Mouse (Mus musculus) limb, embryonic 10.5 days (tissue): Measurements from ENCODE around the gene Col27a1. TPM values are rescaled to one million over a fixed set of nuclear protein-coding genes. Genes with fewer than 3 reads are reported as not detected.

Experiments used
- DNase-seq: peaks from one replicate; pipeline ENCODE4 v3.0.0-alpha.2; 2017; ENCODE audit warnings: low spot score
- H3K27ac ChIP-seq: fragments of 300-500 bp; sonication (generic); 2 replicates; pipeline ENCODE4 v1.5.1; 2016; ENCODE audit warnings: mild to moderate bottlenecking
- H3K27me3 ChIP-seq: fragments of 300-500 bp; sonication (generic); 2 replicates; pipeline ENCODE4 v1.6.1; 2016; ENCODE audit warnings: low read depth, mild to moderate bottlenecking; ENCODE audit not compliant: poor library complexity, severe bottlenecking
- H3K36me3 ChIP-seq: fragments of 300-500 bp; sonication (generic); 2 replicates; pipeline ENCODE4 v1.6.1; 2016; ENCODE audit warnings: mild to moderate bottlenecking, moderate library complexity
- H3K4me1 ChIP-seq: fragments of 300-500 bp; sonication (generic); 2 replicates; pipeline ENCODE4 v1.6.1; 2016
- H3K4me3 ChIP-seq: fragments of 300-500 bp; sonication (generic); 2 replicates; pipeline ENCODE4 v1.5.1; 2016; ENCODE audit warnings: mild to moderate bottlenecking, moderate library complexity
- H3K9me3 ChIP-seq: fragments of 300-500 bp; sonication (generic); replicated peaks from 2 replicates; pipeline ENCODE4 v1.6.1; 2016; ENCODE audit warnings: mild to moderate bottlenecking
- WGBS: fragments of 180-500 bp; shearing (Covaris S2); methylation state at CpG from one replicate; pipeline ENCODE4 v1.1.7; 2016; 5-methylcytosine and 5-hydroxymethylcytosine counted together
- polyA plus RNA-seq: library from polyadenylated mRNA; unstranded; fragments of >200 nt; fragmentation: Nextera tagmentation; extraction: Ambion mirVana; gene quantifications from 2 replicates; pipeline ENCODE4 v1.2.1, GENCODE M21; 2016

Col27a1 gene
- polyA plus RNA-seq, 1 experiment from 2014 or later = 9.4 TPM

DNA sequence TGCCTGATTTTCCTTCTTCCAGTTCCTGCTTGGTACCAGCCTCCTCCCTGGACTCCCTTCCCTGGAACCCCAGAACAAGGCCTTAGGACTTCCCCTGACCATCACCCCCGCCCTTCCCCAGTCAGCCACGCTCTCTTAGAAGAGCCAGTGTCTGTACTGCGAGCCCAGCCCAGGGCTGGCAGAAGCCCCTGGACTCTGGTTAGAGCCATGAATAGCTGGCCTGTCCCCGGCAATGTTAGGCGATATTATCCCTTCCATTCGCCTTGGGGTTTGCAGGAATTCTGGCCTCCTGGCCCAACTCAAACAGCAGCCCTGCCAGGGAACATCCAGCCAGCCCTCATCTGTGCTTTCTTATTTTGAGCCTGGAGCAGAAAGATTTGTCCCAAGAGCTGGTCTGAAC lies 39.9 kb downstream of the Col27a1 start:
- WGBS = 91% methylated on average over 6 of the region's 6 CpGs
- H3K9me3 ChIP-seq = no peaks in the 10 kb centered on the region
- peaks cover 47% of the 10 kb centered on the region for H3K36me3 ChIP-seq
- 0 out of 2 replicates have a peak, but pooled peaks cover 3% of the 10 kb centered on the region for H3K4me1 ChIP-seq
- no peaks in the 10 kb centered on the region for H3K27me3 ChIP-seq
- no peak overlapping the region for H3K4me3 ChIP-seq
- H3K27ac ChIP-seq = 0 out of 2 replicates have a peak overlapping the region, but pooled peaks have one; percentile 9
- no peak for DNase-seq

DNA sequence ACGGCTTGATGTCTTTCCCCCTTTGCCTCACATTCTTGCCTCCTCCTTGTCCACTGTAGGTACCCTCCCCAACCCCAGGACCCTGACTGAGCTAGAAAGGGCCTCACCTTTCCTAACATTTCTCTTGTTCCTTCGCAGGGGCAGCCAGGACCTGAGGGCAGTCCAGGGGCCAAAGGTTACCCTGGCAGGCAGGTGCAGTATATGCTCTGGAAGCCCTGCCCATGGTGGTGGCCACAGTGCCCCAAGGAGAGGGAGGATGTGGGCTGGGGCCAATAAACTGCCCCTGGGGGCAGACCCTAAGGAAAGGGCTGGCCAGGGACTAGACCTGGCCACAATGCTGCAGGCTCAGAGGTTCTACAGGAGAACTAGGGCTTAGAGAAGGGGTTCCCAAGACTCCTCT lies 40.3 kb downstream of the Col27a1 start:
- peaks cover 46% of the 10 kb centered on the region for H3K36me3 ChIP-seq
- no peak overlapping the region for H3K27ac ChIP-seq
- no peak for DNase-seq
- 88% methylated on average over 2 of the region's 2 CpGs for WGBS
- no peak overlapping the region for H3K4me3 ChIP-seq
- H3K27me3 ChIP-seq = no peaks in the 10 kb centered on the region
- H3K4me1 ChIP-seq = 0 out of 2 replicates have a peak, but pooled peaks cover 3% of the 10 kb centered on the region
- no peaks in the 10 kb centered on the region for H3K9me3 ChIP-seq

DNA sequence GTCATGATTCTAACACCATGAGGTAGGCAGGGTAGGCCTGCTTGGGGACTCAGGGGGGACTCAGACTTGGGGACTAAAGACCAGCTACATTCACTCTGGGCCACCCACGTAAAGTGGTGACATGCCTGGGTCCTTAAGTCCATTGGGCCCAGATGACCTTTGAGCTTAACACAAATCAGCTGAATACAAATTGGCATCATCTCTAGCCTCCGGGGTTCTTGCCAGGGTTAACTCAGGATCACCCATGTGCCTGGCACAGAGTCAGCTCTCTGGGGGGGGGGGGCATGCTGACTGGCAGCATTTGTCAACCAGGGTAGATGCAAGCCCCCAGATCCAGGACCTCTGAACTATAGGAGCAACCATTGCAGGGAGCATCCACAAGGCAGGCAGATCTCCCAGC lies 42.6 kb downstream of the Col27a1 start:
- Histone ChIP-seq H3K4me3 (no peak overlapping the region), H3K27me3 (no peaks in the 10 kb centered on the region), H3K27ac (no peak overlapping the region), H3K36me3 (peaks cover 50% of the 10 kb centered on the region), H3K4me1 (no peaks in the 10 kb centered on the region), H3K9me3 (no peaks in the 10 kb centered on the region)
- DNase-seq = no peak
- 93% methylated on average over 2 of the region's 2 CpGs for WGBS

DNA sequence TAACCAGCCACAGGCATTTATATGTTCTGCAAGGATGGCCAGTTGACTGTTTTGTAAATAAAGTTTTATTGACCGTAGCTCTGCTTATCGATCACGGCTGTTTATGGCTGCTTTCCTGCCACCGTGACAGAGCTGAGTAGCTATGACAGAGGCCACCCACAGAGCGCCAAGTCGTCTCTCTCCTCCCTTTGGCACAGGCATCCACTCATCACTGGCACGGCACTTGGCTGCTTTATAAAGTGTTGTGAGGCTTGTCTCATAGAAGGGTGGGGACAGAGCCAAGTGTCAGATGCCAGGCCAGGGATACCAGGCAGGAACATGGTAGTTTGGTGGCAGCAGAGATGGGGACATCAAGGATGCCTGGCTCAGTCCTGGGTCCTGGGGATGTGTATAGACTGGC lies 43.5 kb downstream of the Col27a1 start:
- WGBS = 66% methylated on average over 7 of the region's 7 CpGs

DNA sequence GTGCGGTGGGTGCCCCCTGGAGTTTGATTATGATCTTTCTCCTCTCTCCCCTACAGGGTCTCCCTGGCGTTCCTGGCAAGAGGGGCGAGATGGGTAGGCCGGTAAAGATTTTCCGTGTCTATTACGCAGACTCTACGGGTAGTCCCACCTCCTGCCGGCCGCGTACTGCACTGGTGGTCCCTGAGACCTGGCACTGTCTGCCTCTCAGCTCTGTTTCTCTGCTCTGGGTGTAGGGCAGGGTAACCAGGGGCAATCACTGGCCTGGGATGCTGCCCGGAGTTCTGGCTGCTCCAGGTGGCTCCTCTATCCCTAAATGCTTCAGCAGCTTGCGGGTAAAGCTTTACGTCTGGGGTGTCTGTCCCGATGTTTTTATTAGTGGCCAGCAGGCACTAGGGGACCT lies 44.3 kb downstream of the Col27a1 start:
- Histone ChIP-seq H3K27me3 (no peaks in the 10 kb centered on the region), H3K4me3 (no peak overlapping the region), H3K36me3 (peaks cover 50% of the 10 kb centered on the region), H3K27ac (no peak overlapping the region), H3K4me1 (peaks cover 13% of the 10 kb centered on the region), H3K9me3 (no peaks in the 10 kb centered on the region)
- WGBS = 92% methylated on average over 14 of the region's 14 CpGs
- DNase-seq = no peak

More for the DNA sequence above, 43.5 kb downstream of the Col27a1 start:
- Histone ChIP-seq H3K9me3 (no peaks in the 10 kb centered on the region), H3K27ac (no peak overlapping the region), H3K4me3 (no peak overlapping the region), H3K4me1 (peaks cover 6% of the 10 kb centered on the region), H3K27me3 (no peaks in the 10 kb centered on the region), H3K36me3 (peaks cover 50% of the 10 kb centered on the region)
- DNase-seq = no peak

DNA sequence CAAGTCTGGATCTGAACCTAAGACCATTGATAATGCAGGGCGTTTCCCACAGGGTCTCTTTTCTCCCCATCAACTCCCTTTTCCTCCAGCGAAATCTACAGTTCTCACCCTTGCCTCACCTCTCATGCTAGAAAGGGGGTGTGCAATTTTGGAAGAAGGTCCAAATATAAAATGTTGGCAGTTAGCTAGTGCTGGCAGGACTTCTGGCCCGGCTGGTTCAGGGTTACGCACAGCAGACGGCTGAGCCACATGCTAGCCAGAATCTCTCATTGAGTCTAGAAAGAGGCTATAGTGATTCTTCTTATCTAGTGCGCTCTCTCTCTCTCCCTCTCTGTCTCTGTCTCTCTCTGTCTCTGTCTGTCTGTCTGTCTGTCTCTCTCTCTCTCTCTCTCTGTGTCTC lies 45.3 kb downstream of the Col27a1 start:
- Histone ChIP-seq H3K4me3 (no peak overlapping the region), H3K36me3 (peaks cover 46% of the 10 kb centered on the region), H3K9me3 (no peaks in the 10 kb centered on the region), H3K27me3 (no peaks in the 10 kb centered on the region), H3K4me1 (peaks cover 20% of the 10 kb centered on the region), H3K27ac (no peak overlapping the region)
- DNase-seq = no peak
- WGBS = 90% methylated on average over 6 of the region's 6 CpGs

DNA sequence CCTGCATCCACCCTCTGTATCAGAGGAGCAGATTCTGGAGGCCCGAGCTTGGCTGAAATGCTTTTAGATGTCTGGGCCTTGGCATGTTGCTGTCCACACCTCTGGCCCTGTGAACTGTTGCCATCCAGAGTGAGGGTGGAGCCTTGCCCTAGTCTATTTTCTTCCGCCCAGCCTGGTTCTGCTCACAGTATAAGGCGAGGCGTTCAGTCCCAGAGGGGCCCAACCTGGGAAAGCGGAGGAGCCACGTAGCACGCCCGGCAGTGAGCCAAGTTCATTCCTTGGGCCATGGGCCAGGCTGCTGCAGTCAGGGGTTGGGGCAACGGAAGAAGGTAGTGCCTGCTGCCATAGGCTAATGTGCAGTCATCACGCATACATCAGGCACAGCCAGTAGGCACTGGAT lies 46.7 kb downstream of the Col27a1 start:
- H3K27me3 ChIP-seq = no peaks in the 10 kb centered on the region
- WGBS = 94% methylated on average over 10 of the region's 10 CpGs
- no peak for DNase-seq
- peaks cover 43% of the 10 kb centered on the region for H3K36me3 ChIP-seq
- no peak overlapping the region for H3K4me3 ChIP-seq
- no peaks in the 10 kb centered on the region for H3K9me3 ChIP-seq
- H3K27ac ChIP-seq = no peak overlapping the region
- H3K4me1 ChIP-seq = peaks cover 20% of the 10 kb centered on the region

DNA sequence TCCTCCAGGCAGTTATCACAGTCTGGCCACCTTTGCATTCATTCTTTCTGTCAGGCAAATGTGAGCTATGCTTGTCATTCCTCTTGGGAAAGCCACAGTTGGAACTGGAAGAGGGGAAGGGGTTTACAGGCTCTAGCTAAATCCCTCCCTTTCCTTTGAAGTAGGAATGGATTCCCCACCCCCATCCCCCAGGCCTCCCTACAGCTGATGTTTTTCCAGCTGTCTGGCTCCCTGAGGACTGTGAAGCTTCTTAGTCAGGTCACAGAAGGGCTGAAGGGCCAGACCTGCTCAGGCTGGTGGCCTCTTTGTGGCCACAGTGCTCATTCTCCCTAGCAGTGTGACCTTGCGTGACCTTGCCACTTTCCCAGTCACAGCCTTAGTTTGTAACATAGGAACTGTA lies 49.1 kb downstream of the Col27a1 start:
- H3K27ac ChIP-seq = peak overlapping the region; percentile 61; the same call in 1 of the 2 replicates
- H3K36me3 ChIP-seq = peaks cover 31% of the 10 kb centered on the region
- peaks cover 20% of the 10 kb centered on the region for H3K4me1 ChIP-seq
- DNase-seq = peak; percentile 42
- H3K4me3 ChIP-seq = no peak overlapping the region
- H3K27me3 ChIP-seq = no peaks in the 10 kb centered on the region
- H3K9me3 ChIP-seq = no peaks in the 10 kb centered on the region
- 50% methylated on average over 1 of the region's 1 CpGs for WGBS

DNA sequence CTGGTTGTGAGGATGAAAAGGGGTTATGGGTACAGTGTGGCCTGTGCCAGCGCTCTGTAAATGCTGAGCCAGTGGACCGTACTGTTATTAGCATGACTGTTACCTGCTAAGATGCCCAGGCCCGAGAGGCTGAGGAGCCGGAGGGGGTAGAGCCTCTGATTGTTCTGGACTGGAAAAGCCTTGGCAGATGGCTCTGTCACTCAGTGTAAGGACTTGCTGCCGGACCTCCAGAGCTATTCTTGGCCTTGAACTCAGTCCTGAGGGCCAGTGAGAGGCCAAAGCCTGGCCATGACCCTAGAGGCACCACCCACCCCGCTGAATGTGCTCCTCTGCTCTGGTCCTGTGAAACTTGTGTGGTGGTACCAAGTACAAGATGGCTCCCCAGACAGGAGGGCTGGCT lies 52.5 kb downstream of the Col27a1 start:
- peaks cover 20% of the 10 kb centered on the region for H3K4me1 ChIP-seq
- no peak for DNase-seq
- H3K36me3 ChIP-seq = peaks cover 41% of the 10 kb centered on the region
- H3K4me3 ChIP-seq = no peak overlapping the region
- H3K27ac ChIP-seq = no peak overlapping the region
- WGBS = 92% methylated on average over 6 of the region's 6 CpGs
- H3K9me3 ChIP-seq = no peaks in the 10 kb centered on the region
- no peaks in the 10 kb centered on the region for H3K27me3 ChIP-seq

DNA sequence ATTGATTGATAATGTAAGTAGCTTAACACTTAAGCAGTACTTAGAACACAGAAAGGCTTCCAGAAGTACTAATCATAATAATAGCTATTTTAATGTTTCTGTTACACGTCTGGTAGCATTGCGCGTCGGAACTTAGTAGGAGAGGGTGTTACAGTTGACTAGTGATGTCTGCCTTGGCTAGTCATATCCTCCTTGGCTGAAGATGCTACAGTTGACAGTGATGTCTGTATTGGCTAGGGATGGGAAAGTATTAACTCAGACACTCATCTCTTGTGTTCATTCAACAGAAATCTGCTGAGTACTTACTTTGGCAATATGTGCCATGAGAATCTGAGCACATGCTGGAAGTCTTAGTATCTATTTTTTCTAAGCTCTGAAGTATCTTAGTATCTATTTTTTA lies 53.3 kb downstream of the Col27a1 start:
- DNase-seq = no peak
- peaks cover 17% of the 10 kb centered on the region for H3K4me1 ChIP-seq
- H3K36me3 ChIP-seq = peaks cover 48% of the 10 kb centered on the region
- no peaks in the 10 kb centered on the region for H3K27me3 ChIP-seq
- H3K4me3 ChIP-seq = no peak overlapping the region
- WGBS = 93% methylated on average over 4 of the region's 4 CpGs
- H3K9me3 ChIP-seq = no peaks in the 10 kb centered on the region
- no peak overlapping the region for H3K27ac ChIP-seq

DNA sequence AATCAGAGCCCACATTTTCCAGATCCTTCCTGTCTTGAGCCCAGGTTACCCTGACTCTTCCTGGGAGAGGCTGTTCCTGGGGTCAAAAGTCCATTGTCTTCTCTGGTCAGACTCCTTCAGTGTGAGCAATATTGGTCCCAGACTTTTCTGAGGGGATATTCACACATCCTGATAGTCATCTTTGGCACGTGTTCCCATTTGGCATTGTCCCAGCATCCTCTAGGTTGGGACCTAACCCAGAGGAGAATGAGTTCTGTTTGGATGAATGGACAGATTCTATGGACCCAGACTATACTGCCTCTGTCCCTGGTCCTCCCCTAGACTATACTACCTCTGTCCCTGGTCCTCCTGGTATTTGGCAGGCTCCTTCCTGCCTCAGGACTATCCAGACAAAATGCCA lies 53.8 kb downstream of the Col27a1 start:
- 76% methylated on average over 1 of the region's 1 CpGs for WGBS
- Histone ChIP-seq H3K9me3 (no peaks in the 10 kb centered on the region), H3K4me1 (peaks cover 12% of the 10 kb centered on the region), H3K36me3 (peaks cover 53% of the 10 kb centered on the region), H3K27ac (no peak overlapping the region), H3K4me3 (no peak overlapping the region), H3K27me3 (no peaks in the 10 kb centered on the region)
- DNase-seq = no peak

DNA sequence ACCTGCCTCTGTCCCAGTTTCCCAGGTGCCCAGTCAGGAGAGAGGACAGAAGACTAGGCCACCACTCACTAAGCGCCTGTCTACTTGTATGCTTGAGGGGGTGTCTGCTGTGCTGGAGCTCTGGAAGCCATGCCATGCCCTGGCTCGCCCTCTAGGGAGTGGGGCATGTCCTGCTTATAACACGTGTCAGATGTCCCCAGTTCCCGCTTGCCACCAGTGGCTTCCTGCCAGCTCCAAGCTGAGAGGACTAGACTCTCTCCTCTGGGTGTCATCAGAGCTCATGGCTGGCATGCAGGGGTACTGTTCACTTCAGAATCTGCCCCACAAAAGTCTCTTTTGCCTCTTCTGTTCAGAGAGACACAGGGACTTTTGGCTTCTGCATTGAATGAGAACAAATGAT lies 55.0 kb downstream of the Col27a1 start:
- WGBS = 72% methylated on average over 4 of the region's 4 CpGs
- peaks cover 61% of the 10 kb centered on the region for H3K36me3 ChIP-seq

DNA sequence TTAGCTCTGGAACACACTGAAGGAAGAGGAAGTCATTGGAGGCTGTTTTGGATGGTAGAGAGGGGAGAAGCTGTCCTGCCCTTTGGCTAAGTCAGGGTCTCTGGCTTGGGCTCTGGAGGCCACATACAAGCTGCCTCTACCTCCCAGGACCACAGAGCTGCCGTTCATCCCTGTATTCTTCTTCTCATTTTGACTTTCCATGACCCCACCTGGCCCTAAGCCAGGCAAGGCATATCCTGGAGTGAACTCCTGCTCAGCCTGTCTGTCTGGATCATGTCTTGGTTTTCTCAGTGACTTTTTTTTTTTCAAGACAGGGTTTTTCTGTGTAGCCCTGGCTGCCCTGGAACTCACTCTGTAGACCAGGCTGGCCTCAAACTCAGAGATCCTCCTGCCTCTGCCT lies 60.7 kb downstream of the Col27a1 start:
- Histone ChIP-seq H3K4me1 (no peaks in the 10 kb centered on the region), H3K27me3 (no peaks in the 10 kb centered on the region), H3K4me3 (no peak overlapping the region), H3K9me3 (no peaks in the 10 kb centered on the region), H3K27ac (no peak overlapping the region), H3K36me3 (peaks cover 59% of the 10 kb centered on the region)
- 96% methylated on average over 1 of the region's 1 CpGs for WGBS
- DNase-seq = no peak

More for the DNA sequence above, 55.0 kb downstream of the Col27a1 start:
- Histone ChIP-seq H3K4me1 (no peaks in the 10 kb centered on the region), H3K27me3 (no peaks in the 10 kb centered on the region), H3K9me3 (no peaks in the 10 kb centered on the region), H3K27ac (no peak overlapping the region), H3K4me3 (no peak overlapping the region)
- DNase-seq = no peak

DNA sequence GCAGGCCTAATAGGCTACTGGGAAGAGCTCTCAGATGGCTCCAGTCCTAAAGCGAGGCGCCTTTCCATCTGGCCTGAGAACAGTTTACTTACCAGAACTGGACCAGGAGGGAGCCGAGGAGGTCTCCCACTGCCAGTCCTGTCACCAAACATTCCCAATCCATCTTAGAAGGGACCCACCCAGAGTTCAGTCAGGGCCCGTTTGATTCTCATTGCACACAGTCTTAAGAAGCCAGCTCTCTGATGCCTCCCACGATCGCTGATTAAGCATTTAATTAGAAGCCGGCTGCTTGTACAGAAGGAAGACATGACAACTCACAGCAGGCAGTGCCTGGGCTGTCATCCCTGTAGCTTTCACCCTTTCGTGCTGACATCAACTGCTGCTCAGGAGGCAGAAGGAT lies 61.4 kb downstream of the Col27a1 start:
- Histone ChIP-seq H3K9me3 (no peaks in the 10 kb centered on the region), H3K27ac (no peak overlapping the region), H3K4me1 (no peaks in the 10 kb centered on the region), H3K27me3 (no peaks in the 10 kb centered on the region), H3K36me3 (peaks cover 53% of the 10 kb centered on the region), H3K4me3 (no peak overlapping the region)
- DNase-seq = no peak
- 68% methylated on average over 8 of the region's 8 CpGs for WGBS
